Mouse (Mus musculus) CH12.LX (cell line): ENCODE results near the gene Palm. TPM values are rescaled to one million over a fixed set of nuclear protein-coding genes. Genes with fewer than 3 reads are reported as not detected.

Experiments
- DNase-seq: peaks from one replicate; pipeline ENCODE4 v3.0.0-alpha.2; 2013; ENCODE audit errors: extremely low read depth
- H3K27ac ChIP-seq: 2 replicates; pipeline ENCODE4 v1.5.1; 2012; ENCODE audit warnings: low read depth, mild to moderate bottlenecking, control low read depth, moderate library complexity; ENCODE audit not compliant: insufficient read depth
- H3K27me3 ChIP-seq: replicated peaks from 2 replicates; pipeline ENCODE3; 2012; ENCODE audit warnings: inconsistent platforms
- H3K36me3 ChIP-seq, 2 experiments: replicated peaks in 1 of 2; 2 replicates each; pipeline versions ENCODE3 to v1.6.1; 2012; ENCODE audit warnings: inconsistent platforms in 1 of 2, low read length in 1 of 2, mild to moderate bottlenecking in 1 of 2, mixed read lengths in 1 of 2, moderate library complexity in 1 of 2; ENCODE audit not compliant: control insufficient read depth in 1 of 2, insufficient read depth in 1 of 2
- H3K4me1 ChIP-seq, 2 experiments: 2 replicates each; pipeline ENCODE4 v1.6.1; 2012; ENCODE audit warnings: inconsistent platforms in 1 of 2, moderate library complexity in 1 of 2; ENCODE audit not compliant: insufficient read depth in 2 of 2, control insufficient read depth in 1 of 2
- H3K4me2 ChIP-seq: 2 replicates; pipeline ENCODE4 v1.6.1; 2012; ENCODE audit warnings: low read depth, mild to moderate bottlenecking, control low read depth; ENCODE audit not compliant: poor library complexity, insufficient read depth, severe bottlenecking
- H3K4me3 ChIP-seq, 3 experiments: fragments of 150-350 bp in 1 of 3; sonication (generic) in 1 of 3; replicated peaks in 1 of 3; 2 replicates each; pipeline versions ENCODE3 to v1.5.1; 2011 to 2012; ENCODE audit warnings: low read depth in 2 of 3, low read length in 2 of 3, mild to moderate bottlenecking in 2 of 3, moderate library complexity in 2 of 3, control low read depth in 1 of 3, improper control_type of control experiment in 1 of 3, inconsistent platforms in 1 of 3, mixed read lengths in 1 of 3; ENCODE audit not compliant: poor library complexity in 1 of 3
- H3K79me2 ChIP-seq: replicated peaks from 2 replicates; pipeline ENCODE4 v1.6.1; 2012; ENCODE audit warnings: mild to moderate bottlenecking, moderate library complexity; ENCODE audit not compliant: control insufficient read depth, poor library complexity, insufficient read depth, severe bottlenecking; ENCODE audit errors: extremely low read depth
- H3K9ac ChIP-seq: 2 replicates; pipeline ENCODE4 v1.6.1; 2012; ENCODE audit warnings: low read depth, mild to moderate bottlenecking, control low read depth, moderate library complexity; ENCODE audit not compliant: insufficient read depth
- H3K9me3 ChIP-seq: replicated peaks from 2 replicates; pipeline ENCODE3; 2012; ENCODE audit warnings: low read length, inconsistent platforms, mixed read lengths
- CHD1 ChIP-seq: IDR thresholded peaks from 2 replicates; pipeline ENCODE4 v1.6.1; 2012; ENCODE audit warnings: low read depth, low read length, improper control_type of control experiment, inconsistent platforms
- CTCF ChIP-seq, 2 experiments: IDR thresholded peaks in 1 of 2; conservative IDR thresholded peaks in 1 of 2; 2 replicates each; pipeline ENCODE4 v1.5.1; 2011 to 2012; ENCODE audit warnings: low read depth in 2 of 2, low read length in 2 of 2, improper control_type of control experiment in 1 of 2, inconsistent platforms in 1 of 2, mild to moderate bottlenecking in 1 of 2, moderate library complexity in 1 of 2
- E2F4 ChIP-seq: IDR thresholded peaks from 2 replicates; pipeline ENCODE4 v1.6.1; 2011; ENCODE audit warnings: low read depth, low read length, improper control_type of control experiment; ENCODE audit not compliant: insufficient replicate concordance
- IRF4 ChIP-seq: IDR thresholded peaks from 2 replicates; pipeline ENCODE4 v1.6.1; 2014; ENCODE audit warnings: low read depth, mild to moderate bottlenecking, inconsistent platforms, low read length, improper control_type of control experiment
- JUN ChIP-seq: IDR thresholded peaks from 2 replicates; pipeline ENCODE4 v1.6.1; 2011; ENCODE audit warnings: low read depth, mild to moderate bottlenecking, low read length, improper control_type of control experiment, moderate library complexity; ENCODE audit not compliant: insufficient read depth
- MAX ChIP-seq: IDR thresholded peaks from 2 replicates; pipeline ENCODE4 v1.6.1; 2011; ENCODE audit warnings: low read length, improper control_type of control experiment
- MEF2A ChIP-seq: IDR thresholded peaks from 2 replicates; pipeline ENCODE4 v1.6.1; 2014; ENCODE audit warnings: low read depth, mild to moderate bottlenecking, inconsistent platforms, low read length, improper control_type of control experiment, borderline replicate concordance
- MXI1 ChIP-seq: IDR thresholded peaks from 2 replicates; pipeline ENCODE4 v1.6.1; 2011; ENCODE audit warnings: mild to moderate bottlenecking, low read depth, low read length, improper control_type of control experiment
- RAD21 ChIP-seq: IDR thresholded peaks from 2 replicates; pipeline ENCODE4 v1.6.1; 2011; ENCODE audit warnings: low read depth, mild to moderate bottlenecking, low read length, improper control_type of control experiment, moderate library complexity
- SMC3 ChIP-seq: IDR thresholded peaks from 2 replicates; pipeline ENCODE4 v1.6.1; 2011; ENCODE audit warnings: low read depth, low read length, improper control_type of control experiment
- TBP ChIP-seq: conservative IDR thresholded peaks from 2 replicates; pipeline ENCODE4 v1.6.1; 2011; ENCODE audit warnings: low read depth, low read length, improper control_type of control experiment
- TCF12 ChIP-seq: IDR thresholded peaks from 2 replicates; pipeline ENCODE4 v1.6.1; 2014; ENCODE audit warnings: low read depth, mild to moderate bottlenecking, inconsistent platforms, low read length, improper control_type of control experiment
- UBTF ChIP-seq: IDR thresholded peaks from 2 replicates; pipeline ENCODE4 v1.6.1; 2012; ENCODE audit warnings: low read depth, mild to moderate bottlenecking, inconsistent platforms, low read length, improper control_type of control experiment, moderate library complexity
- USF1 ChIP-seq: IDR thresholded peaks from 2 replicates; pipeline ENCODE4 v1.6.1; 2014; ENCODE audit warnings: low read depth, mild to moderate bottlenecking, inconsistent platforms, low read length, improper control_type of control experiment
- USF2 ChIP-seq: conservative IDR thresholded peaks from 2 replicates; pipeline ENCODE4 v1.6.1; 2011; ENCODE audit warnings: low read depth, low read length, improper control_type of control experiment
- ZC3H11A ChIP-seq: IDR thresholded peaks from 2 replicates; pipeline ENCODE4 v1.6.1; 2012; ENCODE audit warnings: low read depth, mild to moderate bottlenecking, inconsistent platforms, low read length, improper control_type of control experiment
- ZKSCAN1 ChIP-seq: IDR thresholded peaks from 2 replicates; pipeline ENCODE4 v1.6.1; 2012; ENCODE audit warnings: low read depth, inconsistent platforms, low read length, improper control_type of control experiment, borderline replicate concordance
- ZNF384 ChIP-seq: IDR thresholded peaks from 2 replicates; pipeline ENCODE4 v1.6.1; 2012; ENCODE audit warnings: low read depth, low read length, improper control_type of control experiment, inconsistent platforms
- dilution Hi-C: fragments of 300-500 bp; cut with MboI; formaldehyde crosslinking; loops from 2 replicates; pipeline ENCODE4 v1.14.3; 2020; ENCODE audit warnings: low sequenced_read_pairs; ENCODE audit not compliant: extremely low pct_unique_long_range_greater_than_20kb, extremely low pct_ligation_motif_present
- in situ Hi-C: fragments of 300-500 bp; cut with MboI; formaldehyde crosslinking; loops from 3 replicates; pipeline ENCODE4 v1.14.3; 2019; ENCODE audit warnings: low sequenced_read_pairs, low pct_ligation_motif_present, low pct_unique_long_range_greater_than_20kb, mixed read lengths
- polyA plus RNA-seq: library from polyadenylated mRNA; unstranded; fragments of >175 nt; gene quantifications from 2 replicates; pipeline ENCODE4 v1.2.1, GENCODE M21; 2012; ENCODE audit warnings: low read depth; ENCODE audit not compliant: insufficient read length
- total RNA-seq, 2 experiments: library from RNA; depleted of rRNA; stranded (reverse); fragments of 300-350 nt in 1 of 2; fragments of >200 nt in 1 of 2; gene quantifications; 2 replicates each; pipeline ENCODE4 v1.2.3; 2012 to 2014

Gene Palm
- total and polyA plus RNA-seq, 3 experiments, result 0.78 to 5.3 (median 2.5) TPM

- in situ Hi-C loops (loop anchor here (5.0 kb wide), 1 partner anchor 120 kb away; no protein-coding TSS in a partner anchor), dilution Hi-C loops (no loop called here)
- Histone ChIP-seq H3K36me3 (no peaks in the 10 kb centered on the region), H3K4me1 (peaks cover 3 to 12% of the 10 kb centered on the region in 2 experiments; a peak in 3 of 4 replicates), H3K27me3 (peaks cover 27% of the 10 kb centered on the region), H3K4me3 (no peak overlapping the region), H3K9ac (no peak overlapping the region), H3K79me2 (no peaks in the 10 kb centered on the region), H3K4me2 (no peak overlapping the region), H3K9me3 (no peaks in the 10 kb centered on the region), H3K27ac (no peak overlapping the region)
- DNase-seq, result peak; percentile 49
- TF ChIP-seq MAX (no peak), CTCF (conservative IDR thresholded peaks at IDR 0.05 in 1 of 2, IDR thresholded peaks at IDR 0.05 in 1 of 2; ENCODE audit: low read depth in 2 of 2, low read length in 2 of 2) (peak; percentile 90 to 93), RAD21 (peak; percentile 87), E2F4 (no peak), SMC3 (peak; percentile 83)
These were observed 18.6 kb downstream of the Palm start for GRCm38 (mm10) chr10:79811736-79812637.

DNA sequence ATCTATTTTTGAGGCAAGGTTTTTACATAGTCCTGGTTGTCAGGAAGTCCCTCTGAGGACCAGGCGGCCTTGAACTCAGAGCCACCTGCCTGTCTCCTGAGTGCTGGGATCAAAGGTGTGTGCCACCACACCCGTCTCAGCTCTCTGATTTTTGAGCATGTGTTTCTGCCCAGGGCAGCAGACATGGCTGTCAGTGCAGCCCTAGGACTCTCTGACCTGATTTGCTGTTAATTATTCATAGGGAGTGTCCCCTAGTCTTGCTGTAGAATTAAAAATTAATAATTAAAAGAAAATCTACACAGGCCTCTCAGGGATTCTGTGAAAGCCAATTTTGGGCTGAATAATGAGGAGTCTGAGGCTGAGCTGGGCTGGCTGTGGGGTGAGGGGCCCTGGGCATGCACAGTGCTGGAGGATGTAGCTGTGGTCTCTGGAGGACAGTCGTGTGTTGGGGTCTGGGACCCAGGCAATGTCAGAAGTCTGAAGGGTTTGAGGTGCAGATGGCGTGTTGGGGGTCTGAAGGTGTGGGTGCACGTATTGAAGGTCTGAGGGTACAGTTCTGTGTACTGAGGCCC lies 21.0 kb downstream of the Palm start:
- TF ChIP-seq ZC3H11A, result no peak
- no peak for TF ChIP-seq CTCF (conservative IDR thresholded peaks at IDR 0.05 in 1 of 2, IDR thresholded peaks at IDR 0.05 in 1 of 2; ENCODE audit: low read depth in 2 of 2, low read length in 2 of 2)
- no peak for TF ChIP-seq CHD1
- TF ChIP-seq USF1, result no peak
- TF ChIP-seq TCF12, result no peak
- TF ChIP-seq JUN, result no peak
- no peak for TF ChIP-seq MAX
- TF ChIP-seq ZNF384, result no peak
- TF ChIP-seq MEF2A, result no peak
- TF ChIP-seq TBP, result no peak
- no peak for TF ChIP-seq ZKSCAN1
- no peak for TF ChIP-seq UBTF
- TF ChIP-seq MXI1, result no peak
- TF ChIP-seq USF2, result no peak
- no peak for TF ChIP-seq IRF4
- no peak for TF ChIP-seq SMC3
- Histone ChIP-seq H3K27ac (no peak overlapping the region), H3K36me3 (no peaks in the 10 kb centered on the region), H3K27me3 (peaks cover 33% of the 10 kb centered on the region), H3K4me3 (no peak overlapping the region), H3K4me1 (peaks cover 3% of the 10 kb centered on the region in 2 experiments; a peak in 2 of 4 replicates), H3K4me2 (no peak overlapping the region), H3K9me3 (no peaks in the 10 kb centered on the region), H3K79me2 (no peaks in the 10 kb centered on the region), H3K9ac (no peak overlapping the region)
- in situ Hi-C loops, result loop anchor here (5.0 kb wide), 1 partner anchor 122 kb away; no protein-coding TSS in a partner anchor
- dilution Hi-C loops, result no loop called here
- no peak for DNase-seq
